Mouse (Mus musculus): Measurements from ENCODE around the gene Prss53. TPM values are rescaled to one million over a fixed set of nuclear protein-coding genes. Genes with fewer than 3 reads are reported as not detected.
A peak's percentile ranks its signal among the peaks of the same experiment; 100 is the strongest.

The Prss53 gene
- polyA plus RNA-seq, 1 experiment from 2014 or later = 1.2 TPM

- Histone ChIP-seq H3K4me3 (peak overlapping the region; percentile 88), H3K27ac (peak overlapping the region; percentile 99), H3K4me2 (peak overlapping the region; percentile 86), H3K9ac (peak overlapping the region; percentile 96), H3K27me3 (no peaks in the 10 kb centered on the region), H3K9me3 (replicated peaks) (no peaks in the 10 kb centered on the region), H3K36me3 (peaks cover 19% of the 10 kb centered on the region), H3K4me1 (replicated peaks) (peaks cover 25% of the 10 kb centered on the region)
- ATAC-seq (replicated peaks; ENCODE audit: insufficient number of reproducible peaks, insufficient read depth, low FRiP score, low read depth) = no peak; the same call in 1 of the 2 replicates
- 3% methylated on average over 20 of the region's 20 CpGs for WGBS
These were observed 15.8 kb downstream of the Prss53 start for GRCm38 (mm10) chr7:127874812-127875626.

GRCm38 (mm10) chr7:127870136-127870821 is 20.5 kb downstream of the Prss53 start:
- no peak overlapping the region for H3K4me2 ChIP-seq
- ATAC-seq (replicated peaks; ENCODE audit: insufficient number of reproducible peaks, insufficient read depth, low FRiP score, low read depth) = no peak
- H3K36me3 ChIP-seq = peaks cover 24% of the 10 kb centered on the region
- no peak overlapping the region for H3K4me3 ChIP-seq
- 81% methylated on average over 5 of the region's 5 CpGs for WGBS
- peaks cover 25% of the 10 kb centered on the region for H3K4me1 ChIP-seq (replicated peaks)
- H3K9ac ChIP-seq = no peak overlapping the region
- no peaks in the 10 kb centered on the region for H3K9me3 ChIP-seq (replicated peaks)
- H3K27me3 ChIP-seq = no peaks in the 10 kb centered on the region
- H3K27ac ChIP-seq = no peak overlapping the region

GRCm38 (mm10) chr7:127869149-127869810 is 21.5 kb downstream of the Prss53 start:
- Histone ChIP-seq H3K4me1 (replicated peaks) (peaks cover 17% of the 10 kb centered on the region), H3K4me2 (no peak overlapping the region), H3K9me3 (replicated peaks) (no peaks in the 10 kb centered on the region), H3K9ac (no peak overlapping the region), H3K27ac (peak overlapping the region; percentile 31; the same call in 1 of the 2 replicates), H3K36me3 (peaks cover 24% of the 10 kb centered on the region), H3K27me3 (no peaks in the 10 kb centered on the region), H3K4me3 (no peak overlapping the region)
- WGBS = 56% methylated on average over 3 of the region's 3 CpGs
- ATAC-seq (replicated peaks; ENCODE audit: insufficient number of reproducible peaks, insufficient read depth, low FRiP score, low read depth) = 0 out of 2 replicates have a peak, but pooled peaks have one; percentile 43

GRCm38 (mm10) chr7:127867641-127868040 is 23.1 kb downstream of the Prss53 start:
- Histone ChIP-seq H3K9ac (no peak overlapping the region), H3K36me3 (peaks cover 24% of the 10 kb centered on the region), H3K9me3 (replicated peaks) (no peaks in the 10 kb centered on the region), H3K27me3 (no peaks in the 10 kb centered on the region), H3K27ac (no peak overlapping the region), H3K4me2 (no peak overlapping the region), H3K4me3 (no peak overlapping the region), H3K4me1 (replicated peaks) (peaks cover 10% of the 10 kb centered on the region)
- no peak for ATAC-seq (replicated peaks; ENCODE audit: insufficient number of reproducible peaks, insufficient read depth, low FRiP score, low read depth)
- 95% methylated on average over 18 of the region's 18 CpGs for WGBS

- peaks cover 24% of the 10 kb centered on the region for H3K36me3 ChIP-seq
These were observed 24.3 kb downstream of the Prss53 start for GRCm38 (mm10) chr7:127866434-127866833.

GRCm38 (mm10) chr7:127858258-127858657 is 32.5 kb downstream of the Prss53 start:
- Histone ChIP-seq H3K27me3 (no peaks in the 10 kb centered on the region), H3K4me2 (no peak overlapping the region), H3K36me3 (no peaks in the 10 kb centered on the region), H3K4me3 (no peak overlapping the region), H3K27ac (no peak overlapping the region), H3K9me3 (replicated peaks) (no peaks in the 10 kb centered on the region), H3K9ac (no peak overlapping the region), H3K4me1 (replicated peaks) (no peaks in the 10 kb centered on the region)
- 83% methylated on average over 6 of the region's 6 CpGs for WGBS
- no peak for ATAC-seq (replicated peaks; ENCODE audit: insufficient number of reproducible peaks, insufficient read depth, low FRiP score, low read depth)

More at GRCm38 (mm10) chr7:127866434-127866833, 24.3 kb downstream of the Prss53 start:
- no peaks in the 10 kb centered on the region for H3K27me3 ChIP-seq
- no peak overlapping the region for H3K4me3 ChIP-seq
- peaks cover 10% of the 10 kb centered on the region for H3K4me1 ChIP-seq (replicated peaks)
- no peak overlapping the region for H3K9ac ChIP-seq
- no peak overlapping the region for H3K4me2 ChIP-seq
- 93% methylated on average over 12 of the region's 12 CpGs for WGBS
- no peak for ATAC-seq (replicated peaks; ENCODE audit: insufficient number of reproducible peaks, insufficient read depth, low FRiP score, low read depth)
- no peaks in the 10 kb centered on the region for H3K9me3 ChIP-seq (replicated peaks)
- no peak overlapping the region for H3K27ac ChIP-seq

- no peak overlapping the region for H3K4me3 ChIP-seq
- H3K27ac ChIP-seq = no peak overlapping the region
- ATAC-seq (replicated peaks; ENCODE audit: insufficient number of reproducible peaks, insufficient read depth, low FRiP score, low read depth) = no peak
- no peaks in the 10 kb centered on the region for H3K9me3 ChIP-seq (replicated peaks)
- WGBS = 56% methylated on average over 5 of the region's 5 CpGs
- H3K4me2 ChIP-seq = no peak overlapping the region
- no peaks in the 10 kb centered on the region for H3K27me3 ChIP-seq
- H3K36me3 ChIP-seq = peaks cover 23% of the 10 kb centered on the region
- no peak overlapping the region for H3K9ac ChIP-seq
- 0 out of 2 replicates have a peak, but pooled peaks cover 4% of the 10 kb centered on the region for H3K4me1 ChIP-seq (replicated peaks)
These were observed 39.9 kb downstream of the Prss53 start for GRCm38 (mm10) chr7:127850906-127851305.

- Histone ChIP-seq H3K4me1 (replicated peaks) (0 out of 2 replicates have a peak, but pooled peaks cover 4% of the 10 kb centered on the region), H3K4me2 (no peak overlapping the region), H3K27me3 (no peaks in the 10 kb centered on the region), H3K27ac (no peak overlapping the region), H3K36me3 (peaks cover 24% of the 10 kb centered on the region), H3K9me3 (replicated peaks) (no peaks in the 10 kb centered on the region), H3K4me3 (no peak overlapping the region), H3K9ac (no peak overlapping the region)
- no peak for ATAC-seq (replicated peaks; ENCODE audit: insufficient number of reproducible peaks, insufficient read depth, low FRiP score, low read depth)
- WGBS = 70% methylated on average over 6 of the region's 6 CpGs
These were observed 40.5 kb downstream of the Prss53 start for GRCm38 (mm10) chr7:127849973-127850875.

- peak overlapping the region; percentile 94 for H3K4me3 ChIP-seq
- H3K4me2 ChIP-seq = peak overlapping the region; percentile 92
- no peaks in the 10 kb centered on the region for H3K9me3 ChIP-seq (replicated peaks)
- H3K27me3 ChIP-seq = no peaks in the 10 kb centered on the region
- peaks cover 14% of the 10 kb centered on the region for H3K4me1 ChIP-seq (replicated peaks)
- peaks cover 31% of the 10 kb centered on the region for H3K36me3 ChIP-seq
- ATAC-seq (replicated peaks; ENCODE audit: insufficient number of reproducible peaks, insufficient read depth, low FRiP score, low read depth) = peak; percentile 55
- WGBS = under 1% methylated on average over 40 of the region's 40 CpGs
- H3K27ac ChIP-seq = peak overlapping the region; percentile 96
- peak overlapping the region; percentile 90 for H3K9ac ChIP-seq
These were observed 48.6 kb downstream of the Prss53 start for GRCm38 (mm10) chr7:127842001-127842718.

GRCm38 (mm10) chr7:127841340-127842000 is 49.3 kb downstream of the Prss53 start:
- peak overlapping the region; percentile 94 for H3K4me3 ChIP-seq
- H3K4me1 ChIP-seq (replicated peaks) = peaks cover 14% of the 10 kb centered on the region
- H3K36me3 ChIP-seq = peaks cover 24% of the 10 kb centered on the region
- H3K4me2 ChIP-seq = peak overlapping the region; percentile 92
- H3K27ac ChIP-seq = peak overlapping the region; percentile 96
- H3K9me3 ChIP-seq (replicated peaks) = no peaks in the 10 kb centered on the region
- WGBS = under 1% methylated on average over 46 of the region's 46 CpGs
- H3K9ac ChIP-seq = peak overlapping the region; percentile 90
- no peaks in the 10 kb centered on the region for H3K27me3 ChIP-seq
- peak; percentile 91 for ATAC-seq (replicated peaks; ENCODE audit: insufficient number of reproducible peaks, insufficient read depth, low FRiP score, low read depth)

Measured in heart, embryonic 15.5 days (tissue).